Mouse (Mus musculus) spleen, adult 2 months (tissue): ENCODE data around the gene Fam20b. TPM values are rescaled to one million over a fixed set of nuclear protein-coding genes. Genes with fewer than 3 reads are reported as not detected.

ENCODE experiments used
- DNase-seq, 2 experiments: peaks; one replicate each; pipeline versions ENCODE4 v3.0.0 to v3.0.0-alpha.2; 2012 to 2021; ENCODE audit warnings: low spot score in 2 of 2, low read depth in 1 of 2
- H3K27ac ChIP-seq: fragments of 200-500 bp; 2 replicates; pipeline ENCODE4 v1.5.1; 2012; ENCODE audit warnings: low read length, inconsistent platforms; ENCODE audit not compliant: insufficient read depth
- H3K27me3 ChIP-seq: fragments of 200-500 bp; 2 replicates; pipeline ENCODE4 v1.6.1; 2012; ENCODE audit warnings: mild to moderate bottlenecking, moderate library complexity, low read length, inconsistent platforms; ENCODE audit not compliant: control insufficient read depth, insufficient read depth
- H3K36me3 ChIP-seq: fragments of 200-500 bp; 2 replicates; pipeline ENCODE4 v1.6.1; 2012; ENCODE audit warnings: mild to moderate bottlenecking, low read length, inconsistent platforms; ENCODE audit not compliant: control insufficient read depth, insufficient read depth
- H3K4me1 ChIP-seq: fragments of 200-500 bp; 2 replicates; pipeline ENCODE4 v1.6.1; 2011; ENCODE audit warnings: inconsistent platforms; ENCODE audit not compliant: control insufficient read depth, insufficient read depth, insufficient read length
- H3K4me3 ChIP-seq: fragments of 200-500 bp; 2 replicates; pipeline ENCODE4 v1.5.1; 2011; ENCODE audit warnings: mild to moderate bottlenecking, inconsistent platforms; ENCODE audit not compliant: insufficient read depth, insufficient read length; ENCODE audit errors: extremely low read depth
- CTCF ChIP-seq: fragments of 200-500 bp; IDR thresholded peaks from 2 replicates; pipeline ENCODE4 v1.5.1; 2011; ENCODE audit warnings: mild to moderate bottlenecking, inconsistent platforms; ENCODE audit not compliant: insufficient read depth, insufficient read length, insufficient replicate concordance; ENCODE audit errors: extremely low read depth
- POLR2A ChIP-seq: fragments of 200-500 bp; IDR thresholded peaks from 2 replicates; pipeline ENCODE4 v1.6.1; 2011; ENCODE audit warnings: low read depth, low read length, inconsistent platforms
- WGBS: fragments of 180-500 bp; shearing (Covaris S2); methylation state at CpG from one replicate; pipeline ENCODE4 v1.1.7; 2018; 5-methylcytosine and 5-hydroxymethylcytosine counted together
- polyA plus RNA-seq: library from polyadenylated mRNA; depleted of rRNA; stranded (reverse); fragments of >200 nt; gene quantifications from 2 replicates; pipeline ENCODE4 v1.2.3, GENCODE M21; 2012

Gene Fam20b
- polyA plus RNA-seq, 1 experiment = 8.9 TPM

DNA sequence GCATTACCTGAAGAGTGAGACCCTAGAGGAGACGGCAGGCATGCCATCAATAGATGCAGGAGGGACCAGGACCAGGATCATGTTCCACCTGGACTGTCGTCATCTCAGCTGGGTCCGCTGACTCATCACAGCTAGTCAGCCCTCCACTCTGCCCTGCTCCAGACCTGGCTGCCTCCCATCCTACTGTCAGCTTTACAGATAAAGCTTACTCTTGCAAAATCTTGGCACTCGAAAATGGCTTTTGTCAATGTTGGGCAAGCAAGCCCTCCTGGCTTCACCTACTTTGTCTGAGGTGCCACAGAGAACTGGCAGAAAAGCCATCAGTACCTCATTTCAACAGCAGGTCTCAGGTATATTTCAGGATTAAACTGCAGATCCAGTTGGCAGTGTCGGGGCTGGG is 60.2 kb downstream of the Fam20b start:
- no peaks in the 10 kb centered on the region for H3K27me3 ChIP-seq
- no peak overlapping the region for H3K27ac ChIP-seq
- TF ChIP-seq CTCF (no peak), POLR2A (no peak)
- peaks cover 17% of the 10 kb centered on the region for H3K36me3 ChIP-seq
- H3K4me3 ChIP-seq = no peak overlapping the region
- peaks cover 8% of the 10 kb centered on the region; the same call in 1 of the 2 replicates for H3K4me1 ChIP-seq
- 92% methylated on average over 5 of the region's 5 CpGs for WGBS
- no peak for DNase-seq

DNA sequence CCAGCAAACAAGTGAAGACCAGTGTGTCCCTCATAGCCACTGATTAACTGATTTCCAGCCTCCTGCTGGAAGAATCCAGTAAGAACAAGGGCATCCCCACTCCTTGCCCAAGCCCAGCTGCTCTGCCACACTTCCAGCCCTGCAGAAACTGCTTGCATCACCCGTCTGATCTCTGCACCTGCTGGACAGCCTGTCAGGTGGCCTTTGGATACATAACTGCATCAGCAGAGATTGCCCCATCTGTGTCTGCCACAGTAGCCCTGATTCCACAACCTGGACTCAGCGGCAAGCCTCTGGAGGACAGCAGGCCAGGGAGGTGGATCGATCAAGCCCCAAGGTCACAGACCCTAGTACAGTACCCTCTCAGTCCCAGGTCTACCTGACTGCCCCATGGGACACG is 61.4 kb downstream of the Fam20b start:
- no peak for DNase-seq
- peaks cover 17% of the 10 kb centered on the region for H3K36me3 ChIP-seq
- no peak overlapping the region for H3K27ac ChIP-seq
- H3K4me1 ChIP-seq = peaks cover 8% of the 10 kb centered on the region; the same call in 1 of the 2 replicates
- H3K27me3 ChIP-seq = no peaks in the 10 kb centered on the region
- WGBS = 88% methylated on average over 4 of the region's 4 CpGs
- no peak for TF ChIP-seq POLR2A
- no peak for TF ChIP-seq CTCF
- no peak overlapping the region for H3K4me3 ChIP-seq

DNA sequence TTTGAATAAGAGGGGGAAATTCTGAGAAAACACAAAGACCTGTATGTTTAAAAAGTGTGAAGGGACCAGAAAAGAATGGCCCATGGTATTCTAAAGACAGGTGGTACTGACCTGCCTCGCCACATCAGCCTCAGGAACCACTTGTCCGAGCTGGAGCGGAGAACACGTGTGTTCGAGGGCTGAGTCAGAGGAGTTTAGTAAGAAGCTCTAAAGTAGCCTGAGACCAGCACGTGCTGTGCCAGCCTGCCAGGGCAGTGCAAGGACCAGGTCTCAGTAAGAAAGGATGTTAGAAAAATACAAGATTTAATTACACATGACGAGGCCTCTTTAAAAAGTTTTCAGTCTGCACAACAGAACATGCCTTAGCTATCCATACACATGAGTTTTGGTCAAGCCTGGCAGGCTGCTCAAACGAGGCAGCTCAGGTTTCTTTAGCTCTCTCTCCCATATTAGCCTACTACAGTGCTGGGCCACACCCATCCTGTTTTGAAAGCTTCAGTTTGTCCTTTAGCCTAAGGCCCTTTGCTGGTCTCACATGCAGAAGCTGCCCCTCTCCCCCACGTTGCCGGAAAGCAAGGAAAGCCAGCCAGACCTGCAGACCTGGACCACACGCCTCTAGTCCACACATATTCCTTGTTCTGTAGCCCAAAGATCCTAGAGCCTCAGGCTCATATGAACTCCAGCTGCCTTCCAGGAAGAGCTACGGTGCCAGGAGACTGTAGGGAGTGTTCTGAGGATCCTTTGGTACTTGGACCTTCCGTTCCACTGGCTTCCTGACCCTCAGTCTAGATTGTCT is 64.0 kb downstream of the Fam20b start:
- Histone ChIP-seq H3K27ac (peak overlapping the region; percentile 37; the same call in 1 of the 2 replicates), H3K4me3 (no peak overlapping the region), H3K36me3 (peaks cover 18% of the 10 kb centered on the region), H3K4me1 (peaks cover 5% of the 10 kb centered on the region; the same call in 1 of the 2 replicates), H3K27me3 (no peaks in the 10 kb centered on the region)
- 81% methylated on average over 13 of the region's 13 CpGs for WGBS
- no peak for DNase-seq
- TF ChIP-seq CTCF (no peak), POLR2A (no peak)

DNA sequence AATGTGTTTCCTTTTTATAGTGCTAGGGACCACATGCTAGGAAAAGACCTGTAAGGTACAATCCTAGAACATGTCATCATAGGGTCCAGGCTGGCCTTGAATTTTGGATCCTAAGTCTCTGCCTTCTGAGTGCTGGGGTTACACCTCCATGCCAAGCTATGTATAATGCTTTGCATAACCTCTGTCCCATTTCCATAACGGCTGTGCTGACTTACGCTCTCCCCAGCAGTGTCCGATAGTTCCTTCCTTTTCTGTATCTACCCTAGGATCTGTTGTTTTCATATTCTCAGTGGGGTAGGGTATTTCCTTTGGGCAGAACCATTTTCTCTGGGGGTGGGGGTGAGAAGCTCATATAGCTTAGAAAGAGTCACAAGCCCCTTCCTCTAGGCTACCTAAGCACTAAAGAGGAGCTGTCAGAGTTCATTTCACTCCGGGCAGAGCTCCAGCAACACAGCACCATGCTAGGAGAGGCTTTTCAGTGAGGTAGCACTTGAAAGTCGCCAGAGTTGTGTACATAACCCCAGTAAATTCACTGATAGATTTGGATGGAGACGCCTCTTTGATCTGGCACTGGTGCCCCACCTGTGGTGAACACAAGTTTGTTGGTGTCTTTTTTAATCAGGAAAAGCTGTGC is 66.6 kb downstream of the Fam20b start:
- DNase-seq = no peak
- WGBS = 57% methylated on average over 6 of the region's 6 CpGs
- H3K4me1 ChIP-seq = peaks cover 5% of the 10 kb centered on the region; the same call in 1 of the 2 replicates
- H3K27ac ChIP-seq = no peak overlapping the region
- H3K27me3 ChIP-seq = no peaks in the 10 kb centered on the region
- H3K4me3 ChIP-seq = no peak overlapping the region
- H3K36me3 ChIP-seq = peaks cover 19% of the 10 kb centered on the region
- TF ChIP-seq CTCF = no peak
- no peak for TF ChIP-seq POLR2A

DNA sequence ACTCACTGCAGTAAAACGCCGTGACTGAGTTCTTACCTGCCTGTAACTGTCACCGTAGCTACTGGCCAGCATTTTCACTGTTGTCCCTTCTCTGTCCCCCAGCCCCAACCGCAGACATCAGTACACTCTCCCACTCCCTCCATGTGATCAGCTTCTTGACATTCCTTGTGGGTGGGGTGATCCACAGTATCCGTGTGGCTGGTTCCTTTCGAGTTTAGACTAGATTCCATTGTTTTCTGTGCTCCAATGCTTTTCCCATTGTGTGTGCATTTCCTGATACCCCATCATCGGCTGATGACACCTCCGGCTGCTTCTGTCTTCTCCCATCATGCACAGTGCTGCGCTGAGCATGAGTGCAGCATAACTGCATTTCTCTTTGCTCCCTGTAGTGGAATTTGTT is 68.3 kb downstream of the Fam20b start:
- peaks cover 16% of the 10 kb centered on the region for H3K36me3 ChIP-seq

DNA sequence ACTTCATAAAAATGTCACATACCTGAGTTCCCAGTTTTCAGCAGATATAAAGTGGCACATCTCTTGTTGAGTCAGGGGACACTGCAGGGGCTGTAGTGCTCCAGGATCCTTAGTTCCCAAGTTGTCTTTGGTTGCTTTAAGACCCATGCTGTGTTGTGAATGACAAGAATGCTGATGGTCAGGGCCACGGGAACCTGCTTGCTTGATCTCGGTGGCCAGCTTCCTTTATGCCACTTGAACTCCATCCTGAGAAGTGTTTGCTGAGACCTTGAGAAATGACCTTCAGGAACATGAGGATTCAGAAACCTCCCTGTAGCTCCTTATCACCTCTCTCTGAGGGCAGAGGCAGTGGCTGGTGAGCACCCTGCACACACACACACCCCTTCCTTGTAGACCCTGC is 70.2 kb downstream of the Fam20b start:
- no peak for DNase-seq
- H3K36me3 ChIP-seq = peaks cover 10% of the 10 kb centered on the region
- 79% methylated on average over 2 of the region's 2 CpGs for WGBS
- no peak for TF ChIP-seq CTCF
- TF ChIP-seq POLR2A = no peak
- H3K27ac ChIP-seq = no peak overlapping the region
- no peaks in the 10 kb centered on the region for H3K4me1 ChIP-seq
- H3K27me3 ChIP-seq = no peaks in the 10 kb centered on the region
- no peak overlapping the region for H3K4me3 ChIP-seq

More for the DNA sequence above, 68.3 kb downstream of the Fam20b start:
- 92% methylated on average over 9 of the region's 9 CpGs for WGBS
- no peak overlapping the region for H3K27ac ChIP-seq
- DNase-seq = no peak
- peaks cover 5% of the 10 kb centered on the region; the same call in 1 of the 2 replicates for H3K4me1 ChIP-seq
- TF ChIP-seq POLR2A (no peak), CTCF (no peak)
- no peaks in the 10 kb centered on the region for H3K27me3 ChIP-seq
- no peak overlapping the region for H3K4me3 ChIP-seq

DNA sequence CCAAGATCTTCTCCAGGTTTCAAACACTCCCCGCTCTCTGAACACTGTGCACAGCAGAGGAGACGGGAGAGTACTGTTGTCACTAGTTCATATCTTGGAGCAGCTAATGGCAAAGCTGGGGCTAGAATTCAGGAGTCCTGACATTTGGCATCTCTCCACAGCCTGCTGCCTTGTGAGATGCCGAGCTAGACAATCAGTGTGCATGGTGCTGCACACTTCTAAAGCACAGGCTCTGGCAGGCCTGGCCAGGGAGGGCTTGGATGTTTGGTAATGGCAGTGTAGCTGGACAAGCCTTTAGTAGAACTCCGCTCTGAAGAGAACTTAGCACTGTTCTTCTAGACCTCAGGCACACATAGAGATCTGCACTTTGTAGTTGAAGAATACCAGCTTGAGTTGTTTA is 72.9 kb downstream of the Fam20b start:
- no peak for DNase-seq
- no peaks in the 10 kb centered on the region for H3K4me1 ChIP-seq
- H3K36me3 ChIP-seq = peaks cover 28% of the 10 kb centered on the region
- TF ChIP-seq CTCF (no peak), POLR2A (no peak)
- H3K27ac ChIP-seq = no peak overlapping the region
- no peaks in the 10 kb centered on the region for H3K27me3 ChIP-seq
- 91% methylated on average over 4 of the region's 4 CpGs for WGBS
- no peak overlapping the region for H3K4me3 ChIP-seq
